In the genomic region with DNA sequence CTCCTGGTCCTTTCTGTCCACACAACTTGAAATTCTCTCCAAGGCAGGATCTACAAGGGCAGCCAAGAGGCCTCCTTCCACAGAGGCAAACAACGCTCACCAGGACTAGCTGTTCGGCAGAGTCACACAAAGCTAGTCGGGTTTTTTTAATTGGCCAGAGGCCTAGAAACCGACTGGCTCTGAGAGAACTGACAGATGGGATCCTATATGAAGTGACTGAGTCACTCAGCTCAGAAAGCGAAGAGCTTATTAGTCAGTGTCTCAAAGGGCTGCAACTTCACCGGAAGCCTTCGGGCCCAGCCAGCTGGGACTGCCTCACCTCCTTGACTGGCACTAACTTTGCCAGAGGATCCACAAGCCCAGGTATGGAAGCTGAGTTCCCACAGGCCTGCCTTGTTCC, we compare ENCODE assay signal across 8 mouse cellular contexts. TPM values are rescaled to one million over a fixed set of nuclear protein-coding genes. Genes with fewer than 3 reads are reported as not detected.
DNase-seq lines count a peak whose midpoint lies in the region; ATAC-seq lines count a peak whose summit lies in the region.
"Had no signal": no experiment of that assay in that cellular context is flagged by ENCODE, and none has a peak within 500 bp of the region (broad histone marks: within the 10 kb centered on the region; RNA-seq: fewer than 3 reads in every experiment).

No protein-coding gene starts in this region.

- no peak overlapping the region for H3K4me3 ChIP-seq in kidney, embryonic 14.5 days (ENCODE audit: low read length)
- H3K4me3 ChIP-seq: liver, embryonic 15.5 days had no signal

- H3K36me3 ChIP-seq in kidney, embryonic 14.5 days (ENCODE audit: control insufficient read depth, insufficient read depth, low read length): no peaks in the 10 kb centered on the region
- H3K36me3 ChIP-seq: liver, embryonic 15.5 days had no signal

- no peak overlapping the region for H3K27ac ChIP-seq in kidney, embryonic 14.5 days (ENCODE audit: low read depth, low read length)
- H3K27ac ChIP-seq: liver, embryonic 15.5 days had no signal

- DNase-seq in right cerebral cortex, adult 18-20 months: peak; percentile 83
- DNase-seq in right cerebral cortex, postnatal 14 days: no peak
- peak; percentile 64 to 76 for DNase-seq in cerebellum, postnatal 36 days
- DNase-seq in left cerebral cortex, adult 9 months (ENCODE audit: low spot score in 2 of 2): peak; percentile 30 to 74
- no peak for DNase-seq in thymus, postnatal 36 days
- DNase-seq in natural killer cell, adult 2 months (ENCODE audit: low spot score in 2 of 2): no peak

- 79% methylated on average over 7 of the region's 7 CpGs for WGBS in kidney, embryonic 14.5 days

- no peak overlapping the region for H3K9ac ChIP-seq in kidney, embryonic 14.5 days (ENCODE audit: low read depth, low read length)
- H3K9ac ChIP-seq: liver, embryonic 15.5 days had no signal

- ATAC-seq in kidney, embryonic 14.5 days (ENCODE audit: low FRiP score, low TSS enrichment): no peak

- H3K4me1 ChIP-seq in kidney, embryonic 14.5 days (ENCODE audit: control insufficient read depth, insufficient read depth, low read length): peaks cover 4% of the 10 kb centered on the region
- H3K4me1 ChIP-seq: liver, embryonic 15.5 days had no signal

- no peaks in the 10 kb centered on the region for H3K27me3 ChIP-seq in kidney, embryonic 14.5 days (ENCODE audit: control insufficient read depth, insufficient read depth, low read length)
- H3K27me3 ChIP-seq: liver, embryonic 15.5 days had no signal

- H3K9me3 ChIP-seq in kidney, embryonic 14.5 days (ENCODE audit: control insufficient read depth, low read length): no peaks in the 10 kb centered on the region
- H3K9me3 ChIP-seq: liver, embryonic 15.5 days had no signal

- no peak overlapping the region for H3K4me2 ChIP-seq in kidney, embryonic 14.5 days (replicated peaks; ENCODE audit: low read depth, low read length)
- H3K4me2 ChIP-seq: liver, embryonic 15.5 days had no signal

RNA-seq across cellular contexts. Expression of a gene that starts 55.5 kb away (rescaled TPM):
- 11.2 and 16.6 TPM in 2 replicates for polyA plus RNA-seq in kidney, embryonic 14.5 days (2014; fragmentation: Nextera tagmentation; extraction: Ambion mirVana)

Comparison
In these comparisons a context has a peak if more than half of its experiments do, and no peak if none do; other contexts are left out.
1. DNase-seq: peak in right cerebral cortex, adult 18-20 months (single experiment), cerebellum, postnatal 36 days (2 of 2) and left cerebral cortex, adult 9 months (2 of 2); none in right cerebral cortex, postnatal 14 days (single experiment), thymus, postnatal 36 days (0 of 2) and natural killer cell, adult 2 months (0 of 2).